Mouse (Mus musculus): ENCODE measurements around the gene Nat10. TPM values are rescaled to one million over a fixed set of nuclear protein-coding genes. Genes with fewer than 3 reads are reported as not detected.
A peak's percentile ranks its signal among the peaks of the same experiment; 100 is the strongest.

Nat10 gene
- polyA plus RNA-seq, 1 experiment from 2014 or later: 8.8 TPM

GRCm38 (mm10) chr2:103705826-103706225 is 55.2 kb downstream of the Nat10 start:
- Histone ChIP-seq H3K27ac (ENCODE audit: low read depth, low read length) (no peak overlapping the region), H3K4me2 (replicated peaks; ENCODE audit: low read depth) (no peak overlapping the region), H3K9ac (ENCODE audit: low read depth, low read length) (no peak overlapping the region), H3K27me3 (replicated peaks; ENCODE audit: control insufficient read depth, insufficient read depth, low read length) (no peaks in the 10 kb centered on the region), H3K4me3 (ENCODE audit: low read depth, low read length) (no peak overlapping the region), H3K9me3 (ENCODE audit: control insufficient read depth) (no peaks in the 10 kb centered on the region), H3K4me1 (replicated peaks; ENCODE audit: control insufficient read depth, insufficient read depth, low read length) (no peaks in the 10 kb centered on the region), H3K36me3 (ENCODE audit: control insufficient read depth, insufficient read depth) (peaks cover 40% of the 10 kb centered on the region)
- ATAC-seq: no peak
- no peak for TF ChIP-seq CTCF (IDR thresholded peaks at IDR 0.05; ENCODE audit: low read depth)
- WGBS: 82% methylated on average over 4 of the region's 4 CpGs

- H3K27me3 ChIP-seq (replicated peaks; ENCODE audit: control insufficient read depth, insufficient read depth, low read length): no peaks in the 10 kb centered on the region
- WGBS: 52% methylated on average over 4 of the region's 4 CpGs
- TF ChIP-seq CTCF (IDR thresholded peaks at IDR 0.05; ENCODE audit: low read depth): no peak
- H3K9ac ChIP-seq (ENCODE audit: low read depth, low read length): no peak overlapping the region
- no peaks in the 10 kb centered on the region for H3K4me1 ChIP-seq (replicated peaks; ENCODE audit: control insufficient read depth, insufficient read depth, low read length)
- H3K36me3 ChIP-seq (ENCODE audit: control insufficient read depth, insufficient read depth): peaks cover 31% of the 10 kb centered on the region
- no peak overlapping the region for H3K4me2 ChIP-seq (replicated peaks; ENCODE audit: low read depth)
- no peak overlapping the region for H3K27ac ChIP-seq (ENCODE audit: low read depth, low read length)
- no peaks in the 10 kb centered on the region for H3K9me3 ChIP-seq (ENCODE audit: control insufficient read depth)
- H3K4me3 ChIP-seq (ENCODE audit: low read depth, low read length): no peak overlapping the region
- ATAC-seq: no peak
These were observed 57.2 kb downstream of the Nat10 start for GRCm38 (mm10) chr2:103703865-103704264.

GRCm38 (mm10) chr2:103703336-103703735 is 57.7 kb downstream of the Nat10 start:
- H3K9me3 ChIP-seq (ENCODE audit: control insufficient read depth): no peaks in the 10 kb centered on the region
- no peaks in the 10 kb centered on the region for H3K4me1 ChIP-seq (replicated peaks; ENCODE audit: control insufficient read depth, insufficient read depth, low read length)
- H3K36me3 ChIP-seq (ENCODE audit: control insufficient read depth, insufficient read depth): peaks cover 29% of the 10 kb centered on the region
- no peak for ATAC-seq
- no peak overlapping the region for H3K4me3 ChIP-seq (ENCODE audit: low read depth, low read length)
- WGBS: 74% methylated on average over 10 of the region's 10 CpGs
- no peak overlapping the region for H3K4me2 ChIP-seq (replicated peaks; ENCODE audit: low read depth)
- no peak for TF ChIP-seq CTCF (IDR thresholded peaks at IDR 0.05; ENCODE audit: low read depth)
- H3K27me3 ChIP-seq (replicated peaks; ENCODE audit: control insufficient read depth, insufficient read depth, low read length): no peaks in the 10 kb centered on the region
- no peak overlapping the region for H3K9ac ChIP-seq (ENCODE audit: low read depth, low read length)
- H3K27ac ChIP-seq (ENCODE audit: low read depth, low read length): no peak overlapping the region

GRCm38 (mm10) chr2:103700514-103700913 is 60.6 kb downstream of the Nat10 start:
- Histone ChIP-seq H3K9me3 (ENCODE audit: control insufficient read depth) (no peaks in the 10 kb centered on the region), H3K36me3 (ENCODE audit: control insufficient read depth, insufficient read depth) (peaks cover 21% of the 10 kb centered on the region), H3K27me3 (replicated peaks; ENCODE audit: control insufficient read depth, insufficient read depth, low read length) (no peaks in the 10 kb centered on the region), H3K9ac (ENCODE audit: low read depth, low read length) (no peak overlapping the region), H3K4me2 (replicated peaks; ENCODE audit: low read depth) (no peak overlapping the region), H3K4me1 (replicated peaks; ENCODE audit: control insufficient read depth, insufficient read depth, low read length) (no peaks in the 10 kb centered on the region), H3K4me3 (ENCODE audit: low read depth, low read length) (no peak overlapping the region), H3K27ac (ENCODE audit: low read depth, low read length) (no peak overlapping the region)
- TF ChIP-seq CTCF (IDR thresholded peaks at IDR 0.05; ENCODE audit: low read depth): peak; percentile 57
- 83% methylated on average over 12 of the region's 12 CpGs for WGBS
- no peak for ATAC-seq

- Histone ChIP-seq H3K27me3 (replicated peaks; ENCODE audit: control insufficient read depth, insufficient read depth, low read length) (no peaks in the 10 kb centered on the region), H3K4me1 (replicated peaks; ENCODE audit: control insufficient read depth, insufficient read depth, low read length) (no peaks in the 10 kb centered on the region), H3K9ac (ENCODE audit: low read depth, low read length) (no peak overlapping the region), H3K4me3 (ENCODE audit: low read depth, low read length) (no peak overlapping the region), H3K27ac (ENCODE audit: low read depth, low read length) (no peak overlapping the region), H3K36me3 (ENCODE audit: control insufficient read depth, insufficient read depth) (no peaks in the 10 kb centered on the region), H3K4me2 (replicated peaks; ENCODE audit: low read depth) (no peak overlapping the region), H3K9me3 (ENCODE audit: control insufficient read depth) (no peaks in the 10 kb centered on the region)
- no peak for TF ChIP-seq CTCF (IDR thresholded peaks at IDR 0.05; ENCODE audit: low read depth)
- ATAC-seq: no peak
- WGBS: 59% methylated on average over 3 of the region's 3 CpGs
These were observed 64.9 kb downstream of the Nat10 start for GRCm38 (mm10) chr2:103696177-103696576.

- WGBS: 87% methylated on average over 4 of the region's 4 CpGs
These were observed 66.1 kb downstream of the Nat10 start for GRCm38 (mm10) chr2:103694777-103695563.

More at GRCm38 (mm10) chr2:103694777-103695563, 66.1 kb downstream of the Nat10 start:
- Histone ChIP-seq H3K4me3 (ENCODE audit: low read depth, low read length) (no peak overlapping the region), H3K36me3 (ENCODE audit: control insufficient read depth, insufficient read depth) (no peaks in the 10 kb centered on the region), H3K4me2 (replicated peaks; ENCODE audit: low read depth) (no peak overlapping the region), H3K4me1 (replicated peaks; ENCODE audit: control insufficient read depth, insufficient read depth, low read length) (no peaks in the 10 kb centered on the region), H3K27me3 (replicated peaks; ENCODE audit: control insufficient read depth, insufficient read depth, low read length) (no peaks in the 10 kb centered on the region), H3K9me3 (ENCODE audit: control insufficient read depth) (no peaks in the 10 kb centered on the region), H3K9ac (ENCODE audit: low read depth, low read length) (no peak overlapping the region), H3K27ac (ENCODE audit: low read depth, low read length) (no peak overlapping the region)
- no peak for TF ChIP-seq CTCF (IDR thresholded peaks at IDR 0.05; ENCODE audit: low read depth)
- no peak for ATAC-seq

All from intestine, postnatal 0 days (tissue).